Mouse (Mus musculus) heart, postnatal 0 days (tissue): Measurements from ENCODE around the gene Cela1.

ENCODE experiments used
- CTCF ChIP-seq: IDR thresholded peaks from 2 replicates; pipeline ENCODE4 v1.5.1; 2016; ENCODE audit warnings: antibody characterized with exemption, control low read depth, low read depth
- EP300 ChIP-seq: IDR thresholded peaks from 2 replicates; pipeline ENCODE4 v1.6.1; 2016; ENCODE audit warnings: antibody characterized with exemption, low read depth

GRCm38 (mm10) chr15:100722564-100722963 lies 34.8 kb upstream of the Cela1 start:
- no peak for TF ChIP-seq CTCF
- TF ChIP-seq EP300: no peak
